Mouse (Mus musculus) frontal cortex, postnatal 25 days (tissue): Measurements from ENCODE around the gene Smad1.
A peak's percentile ranks its signal among the peaks of the same experiment; 100 is the strongest.
"Not testable (repeated sequence)": the region's sequence is repeated elsewhere in the genome, so short reads cannot be mapped to it uniquely, and the experiment has no call there.

ENCODE experiments used
- DNase-seq, 2 experiments: peaks; one replicate each; pipeline ENCODE4 v3.0.0; 2022; ENCODE audit warnings: low spot score in 2 of 2

The Smad1 gene

GRCm38 (mm10) chr8:79398994-79399650 lies at the start of gene Smad1:
TSS of gene Smad1 (minus strand) at chr8:79399518.
- DNase-seq = peak; percentile 91

DNA sequence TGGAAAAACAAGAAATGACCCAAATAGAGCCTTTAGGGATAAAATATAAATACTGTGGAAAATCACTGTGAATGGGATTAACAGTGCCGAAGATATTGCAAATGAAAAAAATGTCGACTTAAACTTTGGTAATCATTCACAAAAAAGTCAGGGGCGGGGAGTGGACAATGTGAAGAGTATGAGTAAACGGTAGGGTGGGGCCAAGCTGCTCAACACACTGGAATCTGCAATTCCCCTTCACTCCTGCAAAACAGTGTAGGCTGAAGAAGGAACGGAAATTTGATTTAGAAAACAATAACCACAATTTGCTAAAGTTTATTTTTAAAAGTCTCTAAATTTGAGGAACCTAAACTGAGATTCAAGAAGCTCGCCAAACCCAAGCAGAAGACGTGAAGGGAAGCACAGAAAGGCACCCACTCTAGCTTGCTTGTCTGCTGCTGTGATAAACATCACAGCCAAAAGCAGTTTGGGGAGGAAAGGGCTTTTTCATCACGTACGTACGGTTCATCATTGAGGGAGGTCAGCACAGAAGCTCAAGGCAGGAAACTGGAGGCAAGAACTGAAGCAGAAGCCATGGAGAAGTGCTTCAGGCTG lies 48.0 kb upstream of the Smad1 start:
- DNase-seq = no peak

GRCm38 (mm10) chr8:79443460-79444098 lies 44.3 kb upstream of the Smad1 start:
- no peak for DNase-seq

DNA sequence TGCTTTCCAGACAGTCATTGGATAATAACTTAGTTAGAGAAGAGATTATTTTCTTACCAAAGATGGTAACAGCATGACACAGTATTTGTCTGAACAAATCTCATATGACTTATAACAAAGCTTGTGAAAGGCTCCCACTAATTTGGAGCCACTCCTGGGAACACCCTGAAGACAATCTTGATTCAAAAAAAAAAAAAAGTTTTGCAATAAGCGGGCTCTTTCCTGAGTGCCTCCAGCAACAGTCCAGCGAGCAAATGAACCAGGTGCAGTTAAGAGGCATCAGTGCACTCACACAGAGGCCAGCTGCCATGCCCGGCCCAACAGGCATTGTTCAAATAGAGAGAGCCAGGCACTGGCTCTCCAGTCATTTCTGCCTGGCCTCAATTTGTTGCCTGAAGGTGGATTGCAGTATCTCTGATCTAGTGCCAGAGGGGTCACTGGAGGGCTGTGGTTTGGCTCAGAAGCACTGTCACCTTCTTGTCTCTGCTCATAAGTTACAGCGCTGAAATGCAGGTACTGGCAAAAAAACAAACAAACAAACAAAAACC lies 34.7 kb upstream of the Smad1 start:
- no peak for DNase-seq

DNA sequence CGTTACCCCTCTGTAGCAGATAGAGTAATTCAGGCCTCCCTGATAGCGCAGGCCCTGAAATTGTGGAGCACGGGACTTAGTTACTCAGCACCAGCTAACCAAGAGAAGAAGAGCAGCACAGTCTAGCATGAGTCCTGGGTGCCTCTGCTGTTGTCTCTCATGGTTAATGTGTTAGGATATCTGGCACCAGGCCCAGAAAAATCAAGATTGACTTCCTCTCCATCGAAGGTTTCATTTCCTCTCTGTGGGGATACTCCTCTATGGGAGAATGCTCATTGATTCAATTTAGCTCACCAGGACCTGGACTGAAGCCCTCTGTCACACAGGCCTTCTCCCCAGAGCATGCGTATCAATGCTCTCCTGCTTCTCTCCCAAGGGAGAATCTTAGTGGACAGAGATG lies 15.6 kb upstream of the Smad1 start:
- no peak for DNase-seq

GRCm38 (mm10) chr8:79410501-79410900 lies 11.2 kb upstream of the Smad1 start:
- no peak for DNase-seq

DNA sequence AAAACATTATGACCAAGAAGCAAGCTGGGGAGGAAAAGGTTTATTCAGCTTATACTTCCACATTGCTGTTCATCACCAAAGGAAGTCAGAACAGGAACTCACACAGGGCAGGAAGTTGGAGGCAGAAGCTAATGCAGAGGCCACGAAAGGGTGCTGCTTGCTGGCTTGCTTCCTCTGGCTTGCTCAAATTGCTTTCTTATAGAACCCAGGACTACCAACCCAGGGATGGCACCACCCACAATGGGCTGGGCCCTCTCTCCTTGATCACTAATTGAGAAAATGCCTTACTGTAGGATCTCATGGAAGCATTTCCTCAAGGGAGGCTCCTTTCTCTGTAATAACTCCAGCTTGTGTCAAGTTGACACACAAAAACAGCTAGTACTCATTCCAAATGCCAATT lies 8.0 kb upstream of the Smad1 start:
- not testable (repeated sequence) for DNase-seq

GRCm38 (mm10) chr8:79404895-79405557 lies 5.7 kb upstream of the Smad1 start:
- DNase-seq = no peak

GRCm38 (mm10) chr8:79400671-79401070 lies 1.4 kb upstream of the Smad1 start:
- DNase-seq = no peak

GRCm38 (mm10) chr8:79398251-79398981 lies 902 bp downstream of the Smad1 start:
- no peak for DNase-seq

DNA sequence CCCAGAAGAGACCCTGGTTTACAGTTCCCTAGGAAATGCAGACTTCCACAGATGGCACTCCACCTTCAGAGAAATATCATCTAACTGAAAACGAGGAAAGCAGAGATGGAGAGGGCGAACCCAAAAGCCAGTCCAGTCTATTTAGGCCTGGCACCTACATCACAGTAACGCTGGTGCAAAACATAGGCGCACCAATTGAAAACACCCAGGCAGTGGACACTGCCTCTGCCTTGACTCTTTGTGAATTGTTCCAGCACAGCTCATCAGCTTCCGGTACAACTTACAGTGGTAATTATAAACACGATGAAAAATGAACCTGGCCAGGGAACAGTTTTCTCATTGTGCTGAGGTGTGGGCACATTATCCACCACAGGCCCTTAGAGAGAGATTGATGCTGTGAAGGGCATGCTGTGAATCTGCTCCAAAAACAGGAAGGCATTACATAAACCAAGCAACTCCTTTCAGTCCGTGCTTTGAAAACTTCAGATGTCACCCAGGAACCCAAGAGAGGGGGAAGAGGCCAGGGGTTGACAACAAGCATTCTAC lies 1.5 kb downstream of the Smad1 start:
- no peak for DNase-seq

- DNase-seq = no peak
Observed at GRCm38 (mm10) chr8:79396911-79397310, 2.4 kb downstream of the Smad1 start.

DNA sequence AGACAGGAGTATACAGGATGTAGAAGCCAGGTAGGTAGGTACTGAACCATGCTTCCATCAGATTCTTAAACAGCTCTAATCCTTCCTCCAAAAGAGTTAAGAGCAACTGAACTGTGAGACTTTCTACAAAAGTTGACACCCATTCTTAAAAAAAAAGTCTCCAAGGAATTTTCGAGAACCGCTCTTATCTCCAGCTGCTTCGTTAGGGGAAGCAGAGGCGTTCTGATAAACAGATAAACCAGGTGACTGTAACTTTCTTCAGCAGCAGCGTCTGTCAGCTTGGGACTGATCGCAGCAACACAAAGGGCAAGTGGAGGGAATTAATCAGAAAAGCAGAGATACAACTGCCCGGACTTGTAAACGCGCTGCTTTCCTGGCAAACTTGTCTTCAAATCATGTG lies 5.3 kb downstream of the Smad1 start:
- DNase-seq = no peak

GRCm38 (mm10) chr8:79393215-79393614 lies 6.1 kb downstream of the Smad1 start:
- no peak for DNase-seq

DNA sequence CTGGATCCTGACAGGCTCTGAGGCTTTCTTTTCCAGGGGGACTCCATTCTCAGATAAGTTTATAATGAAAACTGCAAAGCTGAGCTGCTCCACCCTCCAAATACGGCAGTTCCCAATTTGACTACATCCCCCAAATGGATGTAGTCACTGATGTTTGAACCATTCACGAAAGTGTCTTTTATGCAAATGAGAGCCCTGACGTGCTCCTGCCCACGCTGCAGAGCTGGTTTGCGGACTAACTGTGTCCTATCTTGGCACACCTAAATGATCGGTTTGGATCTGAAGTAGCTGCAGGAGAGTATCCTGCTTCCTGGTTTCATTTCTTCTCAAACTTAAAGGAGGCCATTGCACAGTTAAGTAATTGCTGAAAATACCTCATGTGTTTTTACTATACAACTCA lies 6.7 kb downstream of the Smad1 start:
- DNase-seq = no peak

GRCm38 (mm10) chr8:79391454-79391853 lies 7.9 kb downstream of the Smad1 start:
- no peak for DNase-seq

GRCm38 (mm10) chr8:79389074-79389786 lies 10.1 kb downstream of the Smad1 start:
- DNase-seq = no peak

DNA sequence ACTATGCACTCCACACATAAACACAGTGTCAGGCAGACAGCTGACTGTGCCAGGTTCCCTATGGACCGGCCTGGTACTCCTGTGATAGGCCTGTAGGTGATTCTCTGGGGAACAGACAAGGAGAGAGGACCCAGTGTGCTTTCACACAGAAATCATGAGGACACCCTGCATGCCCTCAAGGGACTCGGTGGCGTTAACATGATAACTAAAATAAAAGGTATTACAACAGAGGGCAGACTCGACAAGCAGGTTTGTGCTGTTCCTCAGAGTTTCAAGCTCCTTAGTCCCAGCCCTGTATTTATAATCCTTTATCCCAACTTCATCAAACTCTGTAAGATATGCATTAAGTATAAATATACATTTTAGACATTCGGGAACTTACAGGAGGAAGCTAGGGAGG lies 12.5 kb downstream of the Smad1 start:
- DNase-seq = no peak

DNA sequence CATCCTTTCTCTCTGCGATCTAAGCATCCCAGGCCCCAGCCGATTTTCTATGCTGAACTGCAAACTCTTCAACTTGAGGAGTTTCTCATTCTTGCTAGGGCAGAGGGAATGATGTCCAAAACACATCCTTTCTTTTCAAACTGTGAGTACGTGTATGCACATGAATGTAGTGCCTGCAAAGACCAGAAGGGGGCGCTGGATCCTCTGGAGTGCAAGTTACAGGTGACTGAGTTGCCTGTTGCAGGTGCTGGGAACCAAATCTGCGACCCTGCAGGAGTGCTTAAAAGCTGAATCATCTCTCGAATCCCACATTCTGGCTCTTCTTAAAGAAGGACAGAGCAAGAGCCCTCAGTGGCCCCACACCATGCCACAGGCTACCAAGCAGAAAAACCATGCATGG lies 13.0 kb downstream of the Smad1 start:
- no peak for DNase-seq

DNA sequence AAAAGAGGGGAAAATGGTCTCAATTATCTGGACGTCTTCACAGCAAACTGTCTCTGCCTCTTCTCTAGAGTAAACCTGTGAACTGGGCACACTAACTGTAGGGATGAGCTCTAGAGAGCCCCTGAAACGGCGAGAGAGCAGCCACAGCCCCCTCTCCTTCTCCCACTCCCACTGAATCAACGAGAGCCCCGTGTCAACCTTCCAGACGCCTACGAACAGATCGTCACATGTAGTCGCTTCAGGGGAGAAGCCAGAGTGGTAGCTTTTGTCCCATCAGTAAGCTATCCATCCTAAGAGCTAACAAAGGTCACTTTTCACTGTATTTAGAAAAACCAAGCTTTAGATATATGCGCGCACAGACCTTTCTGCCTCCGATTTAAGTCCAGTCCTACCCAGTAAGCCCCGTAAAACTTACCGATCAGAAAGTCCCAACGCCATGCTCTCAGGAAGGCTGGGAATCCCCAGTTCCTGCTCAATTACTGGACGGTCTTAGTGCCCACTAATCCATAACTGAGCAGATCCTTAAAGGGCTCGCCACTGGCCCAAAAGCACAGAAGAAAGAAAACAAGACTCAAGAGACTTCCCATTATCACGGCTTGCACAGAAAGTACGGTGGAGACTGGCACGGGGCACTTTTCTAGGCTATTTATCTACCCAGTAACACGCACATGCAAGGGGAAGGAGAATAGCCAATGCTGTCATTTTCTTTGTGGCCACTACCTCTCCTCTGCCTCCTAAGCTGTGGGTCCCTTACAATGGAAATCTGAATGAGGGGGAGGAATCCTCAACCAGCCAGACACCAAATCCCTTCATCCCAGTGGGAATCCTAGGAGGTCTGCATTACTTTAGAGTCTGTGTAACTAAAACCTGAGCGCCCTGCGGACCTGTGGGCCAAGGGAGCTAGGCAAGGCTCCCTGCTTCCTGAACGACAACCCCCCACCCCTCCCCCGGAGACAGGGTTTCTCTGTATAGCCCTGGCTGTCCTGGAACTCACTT lies 14.7 kb downstream of the Smad1 start:
- DNase-seq = no peak
